Mouse (Mus musculus) CH12.LX (cell line): Measurements from ENCODE around the gene Cadm2. TPM values are rescaled to one million over a fixed set of nuclear protein-coding genes. Genes with fewer than 3 reads are reported as not detected.

Experiments used
- DNase-seq: peaks from one replicate; pipeline ENCODE4 v3.0.0-alpha.2; 2013; ENCODE audit errors: extremely low read depth
- H3K27ac ChIP-seq: 2 replicates; pipeline ENCODE4 v1.5.1; 2012; ENCODE audit warnings: low read depth, mild to moderate bottlenecking, control low read depth, moderate library complexity; ENCODE audit not compliant: insufficient read depth
- H3K27me3 ChIP-seq: replicated peaks from 2 replicates; pipeline ENCODE3; 2012; ENCODE audit warnings: inconsistent platforms
- H3K36me3 ChIP-seq, 2 experiments: replicated peaks in 1 of 2; 2 replicates each; pipeline versions ENCODE3 to v1.6.1; 2012; ENCODE audit warnings: inconsistent platforms in 1 of 2, low read length in 1 of 2, mild to moderate bottlenecking in 1 of 2, mixed read lengths in 1 of 2, moderate library complexity in 1 of 2; ENCODE audit not compliant: control insufficient read depth in 1 of 2, insufficient read depth in 1 of 2
- H3K4me1 ChIP-seq, 2 experiments: 2 replicates each; pipeline ENCODE4 v1.6.1; 2012; ENCODE audit warnings: inconsistent platforms in 1 of 2, moderate library complexity in 1 of 2; ENCODE audit not compliant: insufficient read depth in 2 of 2, control insufficient read depth in 1 of 2
- H3K4me2 ChIP-seq: 2 replicates; pipeline ENCODE4 v1.6.1; 2012; ENCODE audit warnings: low read depth, mild to moderate bottlenecking, control low read depth; ENCODE audit not compliant: poor library complexity, insufficient read depth, severe bottlenecking
- H3K4me3 ChIP-seq, 3 experiments: fragments of 150-350 bp in 1 of 3; sonication (generic) in 1 of 3; replicated peaks in 1 of 3; 2 replicates each; pipeline versions ENCODE3 to v1.5.1; 2011 to 2012; ENCODE audit warnings: low read depth in 2 of 3, low read length in 2 of 3, mild to moderate bottlenecking in 2 of 3, moderate library complexity in 2 of 3, control low read depth in 1 of 3, improper control_type of control experiment in 1 of 3, inconsistent platforms in 1 of 3, mixed read lengths in 1 of 3; ENCODE audit not compliant: poor library complexity in 1 of 3
- H3K79me2 ChIP-seq: replicated peaks from 2 replicates; pipeline ENCODE4 v1.6.1; 2012; ENCODE audit warnings: mild to moderate bottlenecking, moderate library complexity; ENCODE audit not compliant: control insufficient read depth, poor library complexity, insufficient read depth, severe bottlenecking; ENCODE audit errors: extremely low read depth
- H3K9ac ChIP-seq: 2 replicates; pipeline ENCODE4 v1.6.1; 2012; ENCODE audit warnings: low read depth, mild to moderate bottlenecking, control low read depth, moderate library complexity; ENCODE audit not compliant: insufficient read depth
- H3K9me3 ChIP-seq: replicated peaks from 2 replicates; pipeline ENCODE3; 2012; ENCODE audit warnings: low read length, inconsistent platforms, mixed read lengths
- CTCF ChIP-seq, 2 experiments: IDR thresholded peaks in 1 of 2; conservative IDR thresholded peaks in 1 of 2; 2 replicates each; pipeline ENCODE4 v1.5.1; 2011 to 2012; ENCODE audit warnings: low read depth in 2 of 2, low read length in 2 of 2, improper control_type of control experiment in 1 of 2, inconsistent platforms in 1 of 2, mild to moderate bottlenecking in 1 of 2, moderate library complexity in 1 of 2
- ELF1 ChIP-seq: IDR thresholded peaks from 2 replicates; pipeline ENCODE4 v1.6.1; 2014; ENCODE audit warnings: low read depth, mild to moderate bottlenecking, inconsistent platforms, low read length, improper control_type of control experiment
- EP300 ChIP-seq: IDR thresholded peaks from 2 replicates; pipeline ENCODE4 v1.6.1; 2011; ENCODE audit warnings: low read length, improper control_type of control experiment
- ETS1 ChIP-seq: conservative IDR thresholded peaks from 2 replicates; pipeline ENCODE4 v1.6.1; 2012; ENCODE audit warnings: low read depth, mild to moderate bottlenecking, inconsistent platforms, low read length, improper control_type of control experiment, moderate library complexity
- HCFC1 ChIP-seq: IDR thresholded peaks from 2 replicates; pipeline ENCODE4 v1.6.1; 2012; ENCODE audit warnings: low read depth, mild to moderate bottlenecking, inconsistent platforms, low read length, improper control_type of control experiment
- IRF4 ChIP-seq: IDR thresholded peaks from 2 replicates; pipeline ENCODE4 v1.6.1; 2014; ENCODE audit warnings: low read depth, mild to moderate bottlenecking, inconsistent platforms, low read length, improper control_type of control experiment
- JUN ChIP-seq: IDR thresholded peaks from 2 replicates; pipeline ENCODE4 v1.6.1; 2011; ENCODE audit warnings: low read depth, mild to moderate bottlenecking, low read length, improper control_type of control experiment, moderate library complexity; ENCODE audit not compliant: insufficient read depth
- JUND ChIP-seq: conservative IDR thresholded peaks from 2 replicates; pipeline ENCODE4 v1.6.1; 2011; ENCODE audit warnings: low read depth, low read length, improper control_type of control experiment
- KAT2A ChIP-seq: IDR thresholded peaks from 2 replicates; pipeline ENCODE4 v1.6.1; 2012; ENCODE audit warnings: low read length, improper control_type of control experiment, inconsistent platforms; ENCODE audit not compliant: insufficient replicate concordance
- MAFK ChIP-seq: IDR thresholded peaks from 2 replicates; pipeline ENCODE4 v1.6.1; 2011; ENCODE audit warnings: low read length, improper control_type of control experiment; ENCODE audit not compliant: insufficient replicate concordance
- MAX ChIP-seq: IDR thresholded peaks from 2 replicates; pipeline ENCODE4 v1.6.1; 2011; ENCODE audit warnings: low read length, improper control_type of control experiment
- MAZ ChIP-seq: IDR thresholded peaks from 2 replicates; pipeline ENCODE4 v1.6.1; 2012; ENCODE audit warnings: low read depth, mild to moderate bottlenecking, inconsistent platforms, low read length, improper control_type of control experiment, moderate library complexity
- MEF2A ChIP-seq: IDR thresholded peaks from 2 replicates; pipeline ENCODE4 v1.6.1; 2014; ENCODE audit warnings: low read depth, mild to moderate bottlenecking, inconsistent platforms, low read length, improper control_type of control experiment, borderline replicate concordance
- MXI1 ChIP-seq: IDR thresholded peaks from 2 replicates; pipeline ENCODE4 v1.6.1; 2011; ENCODE audit warnings: mild to moderate bottlenecking, low read depth, low read length, improper control_type of control experiment
- NELFE ChIP-seq: IDR thresholded peaks from 2 replicates; pipeline ENCODE4 v1.6.1; 2011; ENCODE audit warnings: low read depth, low read length, improper control_type of control experiment
- NRF1 ChIP-seq: IDR thresholded peaks from 2 replicates; pipeline ENCODE4 v1.6.1; 2014; ENCODE audit warnings: low read depth, mild to moderate bottlenecking, inconsistent platforms, low read length, improper control_type of control experiment, moderate library complexity
- POLR2A ChIP-seq: IDR thresholded peaks from 2 replicates; pipeline ENCODE4 v1.6.1; 2011; ENCODE audit warnings: low read depth, mild to moderate bottlenecking, improper control_type of control experiment, low read length
- POLR2AphosphoS2 ChIP-seq: IDR thresholded peaks from 2 replicates; pipeline ENCODE4 v1.6.1; 2011; ENCODE audit warnings: low read depth, low read length, improper control_type of control experiment
- RCOR1 ChIP-seq: conservative IDR thresholded peaks from 2 replicates; pipeline ENCODE4 v1.6.1; 2012; ENCODE audit warnings: low read depth, mild to moderate bottlenecking, inconsistent platforms, low read length, improper control_type of control experiment
- SMC3 ChIP-seq: IDR thresholded peaks from 2 replicates; pipeline ENCODE4 v1.6.1; 2011; ENCODE audit warnings: low read depth, low read length, improper control_type of control experiment
- TBP ChIP-seq: conservative IDR thresholded peaks from 2 replicates; pipeline ENCODE4 v1.6.1; 2011; ENCODE audit warnings: low read depth, low read length, improper control_type of control experiment
- TCF12 ChIP-seq: IDR thresholded peaks from 2 replicates; pipeline ENCODE4 v1.6.1; 2014; ENCODE audit warnings: low read depth, mild to moderate bottlenecking, inconsistent platforms, low read length, improper control_type of control experiment
- UBTF ChIP-seq: IDR thresholded peaks from 2 replicates; pipeline ENCODE4 v1.6.1; 2012; ENCODE audit warnings: low read depth, mild to moderate bottlenecking, inconsistent platforms, low read length, improper control_type of control experiment, moderate library complexity
- USF1 ChIP-seq: IDR thresholded peaks from 2 replicates; pipeline ENCODE4 v1.6.1; 2014; ENCODE audit warnings: low read depth, mild to moderate bottlenecking, inconsistent platforms, low read length, improper control_type of control experiment
- USF2 ChIP-seq: conservative IDR thresholded peaks from 2 replicates; pipeline ENCODE4 v1.6.1; 2011; ENCODE audit warnings: low read depth, low read length, improper control_type of control experiment
- ZMIZ1 ChIP-seq: IDR thresholded peaks from 2 replicates; pipeline ENCODE4 v1.6.1; 2012; ENCODE audit warnings: low read depth, mild to moderate bottlenecking, inconsistent platforms, low read length, improper control_type of control experiment
- ZNF384 ChIP-seq: IDR thresholded peaks from 2 replicates; pipeline ENCODE4 v1.6.1; 2012; ENCODE audit warnings: low read depth, low read length, improper control_type of control experiment, inconsistent platforms
- dilution Hi-C: fragments of 300-500 bp; cut with MboI; formaldehyde crosslinking; loops from 2 replicates; pipeline ENCODE4 v1.14.3; 2020; ENCODE audit warnings: low sequenced_read_pairs; ENCODE audit not compliant: extremely low pct_unique_long_range_greater_than_20kb, extremely low pct_ligation_motif_present
- in situ Hi-C: fragments of 300-500 bp; cut with MboI; formaldehyde crosslinking; loops from 3 replicates; pipeline ENCODE4 v1.14.3; 2019; ENCODE audit warnings: low sequenced_read_pairs, low pct_ligation_motif_present, low pct_unique_long_range_greater_than_20kb, mixed read lengths
- polyA plus RNA-seq: library from polyadenylated mRNA; unstranded; fragments of >175 nt; gene quantifications from 2 replicates; pipeline ENCODE4 v1.2.1, GENCODE M21; 2012; ENCODE audit warnings: low read depth; ENCODE audit not compliant: insufficient read length
- total RNA-seq, 2 experiments: library from RNA; depleted of rRNA; stranded (reverse); fragments of 300-350 nt in 1 of 2; fragments of >200 nt in 1 of 2; gene quantifications; 2 replicates each; pipeline ENCODE4 v1.2.3; 2012 to 2014

The Cadm2 gene
- total and polyA plus RNA-seq, 3 experiments = not detected

GRCm38 (mm10) chr16:67192395-67192794 is 428.3 kb downstream of the Cadm2 start:
- Histone ChIP-seq H3K9me3 (peaks cover 39% of the 10 kb centered on the region), H3K9ac (no peak overlapping the region), H3K79me2 (no peaks in the 10 kb centered on the region), H3K36me3 (no peaks in the 10 kb centered on the region), H3K4me1 (no peaks in the 10 kb centered on the region), H3K4me2 (no peak overlapping the region), H3K27me3 (no peaks in the 10 kb centered on the region), H3K4me3 (no peak overlapping the region), H3K27ac (no peak overlapping the region)
- TF ChIP-seq JUN (no peak), UBTF (no peak), KAT2A (no peak), IRF4 (no peak), SMC3 (no peak), MXI1 (no peak), HCFC1 (no peak), ZNF384 (no peak), POLR2AphosphoS2 (no peak), NELFE (no peak), RCOR1 (no peak), CTCF (conservative IDR thresholded peaks at IDR 0.05 in 1 of 2, IDR thresholded peaks at IDR 0.05 in 1 of 2; ENCODE audit: low read depth in 2 of 2, low read length in 2 of 2) (no peak), POLR2A (no peak), TBP (no peak), MEF2A (no peak), USF2 (no peak), MAX (no peak), ELF1 (no peak)
- dilution Hi-C loops (no loop called here), in situ Hi-C loops (no loop called here)
- DNase-seq = no peak

GRCm38 (mm10) chr16:67186322-67186721 is 434.4 kb downstream of the Cadm2 start:
- Histone ChIP-seq H3K9me3 (peaks cover 39% of the 10 kb centered on the region), H3K4me3 (no peak overlapping the region), H3K4me1 (no peaks in the 10 kb centered on the region), H3K27me3 (no peaks in the 10 kb centered on the region), H3K4me2 (no peak overlapping the region), H3K9ac (no peak overlapping the region), H3K36me3 (no peaks in the 10 kb centered on the region), H3K27ac (no peak overlapping the region), H3K79me2 (no peaks in the 10 kb centered on the region)
- in situ Hi-C loops = no loop called here
- TF ChIP-seq JUN (no peak), USF2 (no peak), NRF1 (no peak), MXI1 (no peak), MEF2A (no peak), ETS1 (no peak), NELFE (no peak), JUND (no peak), TCF12 (no peak), USF1 (no peak), HCFC1 (no peak), MAFK (no peak), ZMIZ1 (no peak), SMC3 (no peak), EP300 (no peak), MAX (no peak), MAZ (no peak)
- DNase-seq = no peak
- dilution Hi-C loops = no loop called here
